Mouse (Mus musculus) CH12.LX (cell line): ENCODE data around the gene Gm45623. TPM values are rescaled to one million over a fixed set of nuclear protein-coding genes. Genes with fewer than 3 reads are reported as not detected.

ENCODE experiments used
- DNase-seq: peaks from one replicate; pipeline ENCODE4 v3.0.0-alpha.2; 2013; ENCODE audit errors: extremely low read depth
- H3K27ac ChIP-seq: 2 replicates; pipeline ENCODE4 v1.5.1; 2012; ENCODE audit warnings: low read depth, mild to moderate bottlenecking, control low read depth, moderate library complexity; ENCODE audit not compliant: insufficient read depth
- H3K27me3 ChIP-seq: replicated peaks from 2 replicates; pipeline ENCODE3; 2012; ENCODE audit warnings: inconsistent platforms
- H3K36me3 ChIP-seq, 2 experiments: replicated peaks in 1 of 2; 2 replicates each; pipeline versions ENCODE3 to v1.6.1; 2012; ENCODE audit warnings: inconsistent platforms in 1 of 2, low read length in 1 of 2, mild to moderate bottlenecking in 1 of 2, mixed read lengths in 1 of 2, moderate library complexity in 1 of 2; ENCODE audit not compliant: control insufficient read depth in 1 of 2, insufficient read depth in 1 of 2
- H3K4me1 ChIP-seq, 2 experiments: 2 replicates each; pipeline ENCODE4 v1.6.1; 2012; ENCODE audit warnings: inconsistent platforms in 1 of 2, moderate library complexity in 1 of 2; ENCODE audit not compliant: insufficient read depth in 2 of 2, control insufficient read depth in 1 of 2
- H3K4me2 ChIP-seq: 2 replicates; pipeline ENCODE4 v1.6.1; 2012; ENCODE audit warnings: low read depth, mild to moderate bottlenecking, control low read depth; ENCODE audit not compliant: poor library complexity, insufficient read depth, severe bottlenecking
- H3K4me3 ChIP-seq, 3 experiments: fragments of 150-350 bp in 1 of 3; sonication (generic) in 1 of 3; replicated peaks in 1 of 3; 2 replicates each; pipeline versions ENCODE3 to v1.5.1; 2011 to 2012; ENCODE audit warnings: low read depth in 2 of 3, low read length in 2 of 3, mild to moderate bottlenecking in 2 of 3, moderate library complexity in 2 of 3, control low read depth in 1 of 3, improper control_type of control experiment in 1 of 3, inconsistent platforms in 1 of 3, mixed read lengths in 1 of 3; ENCODE audit not compliant: poor library complexity in 1 of 3
- H3K79me2 ChIP-seq: replicated peaks from 2 replicates; pipeline ENCODE4 v1.6.1; 2012; ENCODE audit warnings: mild to moderate bottlenecking, moderate library complexity; ENCODE audit not compliant: control insufficient read depth, poor library complexity, insufficient read depth, severe bottlenecking; ENCODE audit errors: extremely low read depth
- H3K9ac ChIP-seq: 2 replicates; pipeline ENCODE4 v1.6.1; 2012; ENCODE audit warnings: low read depth, mild to moderate bottlenecking, control low read depth, moderate library complexity; ENCODE audit not compliant: insufficient read depth
- H3K9me3 ChIP-seq: replicated peaks from 2 replicates; pipeline ENCODE3; 2012; ENCODE audit warnings: low read length, inconsistent platforms, mixed read lengths
- BHLHE40 ChIP-seq: IDR thresholded peaks from 2 replicates; pipeline ENCODE4 v1.6.1; 2011; ENCODE audit warnings: mild to moderate bottlenecking, low read depth, low read length, improper control_type of control experiment
- CHD1 ChIP-seq: IDR thresholded peaks from 2 replicates; pipeline ENCODE4 v1.6.1; 2012; ENCODE audit warnings: low read depth, low read length, improper control_type of control experiment, inconsistent platforms
- CHD2 ChIP-seq: IDR thresholded peaks from 2 replicates; pipeline ENCODE4 v1.6.1; 2011; ENCODE audit warnings: low read length, improper control_type of control experiment
- E2F4 ChIP-seq: IDR thresholded peaks from 2 replicates; pipeline ENCODE4 v1.6.1; 2011; ENCODE audit warnings: low read depth, low read length, improper control_type of control experiment; ENCODE audit not compliant: insufficient replicate concordance
- ELF1 ChIP-seq: IDR thresholded peaks from 2 replicates; pipeline ENCODE4 v1.6.1; 2014; ENCODE audit warnings: low read depth, mild to moderate bottlenecking, inconsistent platforms, low read length, improper control_type of control experiment
- ETS1 ChIP-seq: conservative IDR thresholded peaks from 2 replicates; pipeline ENCODE4 v1.6.1; 2012; ENCODE audit warnings: low read depth, mild to moderate bottlenecking, inconsistent platforms, low read length, improper control_type of control experiment, moderate library complexity
- GABPA ChIP-seq: IDR thresholded peaks from 2 replicates; pipeline ENCODE4 v1.6.1; 2012; ENCODE audit warnings: low read depth, low read length, improper control_type of control experiment, inconsistent platforms; ENCODE audit not compliant: insufficient replicate concordance
- JUN ChIP-seq: IDR thresholded peaks from 2 replicates; pipeline ENCODE4 v1.6.1; 2011; ENCODE audit warnings: low read depth, mild to moderate bottlenecking, low read length, improper control_type of control experiment, moderate library complexity; ENCODE audit not compliant: insufficient read depth
- JUND ChIP-seq: conservative IDR thresholded peaks from 2 replicates; pipeline ENCODE4 v1.6.1; 2011; ENCODE audit warnings: low read depth, low read length, improper control_type of control experiment
- SIN3A ChIP-seq: IDR thresholded peaks from 2 replicates; pipeline ENCODE4 v1.6.1; 2012; ENCODE audit warnings: low read length, improper control_type of control experiment, inconsistent platforms
- TBP ChIP-seq: conservative IDR thresholded peaks from 2 replicates; pipeline ENCODE4 v1.6.1; 2011; ENCODE audit warnings: low read depth, low read length, improper control_type of control experiment
- USF2 ChIP-seq: conservative IDR thresholded peaks from 2 replicates; pipeline ENCODE4 v1.6.1; 2011; ENCODE audit warnings: low read depth, low read length, improper control_type of control experiment
- ZC3H11A ChIP-seq: IDR thresholded peaks from 2 replicates; pipeline ENCODE4 v1.6.1; 2012; ENCODE audit warnings: low read depth, mild to moderate bottlenecking, inconsistent platforms, low read length, improper control_type of control experiment
- ZMIZ1 ChIP-seq: IDR thresholded peaks from 2 replicates; pipeline ENCODE4 v1.6.1; 2012; ENCODE audit warnings: low read depth, mild to moderate bottlenecking, inconsistent platforms, low read length, improper control_type of control experiment
- dilution Hi-C: fragments of 300-500 bp; cut with MboI; formaldehyde crosslinking; loops from 2 replicates; pipeline ENCODE4 v1.14.3; 2020; ENCODE audit warnings: low sequenced_read_pairs; ENCODE audit not compliant: extremely low pct_unique_long_range_greater_than_20kb, extremely low pct_ligation_motif_present
- in situ Hi-C: fragments of 300-500 bp; cut with MboI; formaldehyde crosslinking; loops from 3 replicates; pipeline ENCODE4 v1.14.3; 2019; ENCODE audit warnings: low sequenced_read_pairs, low pct_ligation_motif_present, low pct_unique_long_range_greater_than_20kb, mixed read lengths
- polyA plus RNA-seq: library from polyadenylated mRNA; unstranded; fragments of >175 nt; gene quantifications from 2 replicates; pipeline ENCODE4 v1.2.1, GENCODE M21; 2012; ENCODE audit warnings: low read depth; ENCODE audit not compliant: insufficient read length
- total RNA-seq, 2 experiments: library from RNA; depleted of rRNA; stranded (reverse); fragments of 300-350 nt in 1 of 2; fragments of >200 nt in 1 of 2; gene quantifications; 2 replicates each; pipeline ENCODE4 v1.2.3; 2012 to 2014

Gene Gm45623
- total and polyA plus RNA-seq, 3 experiments: not detected

DNA sequence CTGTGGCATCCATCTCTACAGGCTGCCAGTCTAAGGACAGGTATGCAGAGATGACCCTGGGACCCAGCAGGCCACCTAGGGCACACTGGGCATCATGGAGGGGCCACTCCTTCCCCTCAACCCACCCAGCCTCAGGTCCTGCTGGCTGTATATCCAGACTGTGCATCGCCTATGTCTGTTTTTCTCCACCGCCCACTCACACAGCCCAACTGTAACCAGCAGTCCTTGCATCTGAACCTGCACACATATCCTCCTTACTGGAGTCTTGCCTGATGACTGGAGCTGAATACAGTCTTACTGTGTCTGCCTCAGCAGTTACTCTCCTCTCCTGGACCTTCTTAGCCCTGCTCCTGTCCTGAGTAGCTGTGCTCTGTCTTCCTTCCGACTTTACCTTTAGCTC is 28.1 kb upstream of the Gm45623 start:
- no peak for DNase-seq
- dilution Hi-C loops (no loop called here), in situ Hi-C loops (no loop called here)
- Histone ChIP-seq H3K27me3 (peaks cover 67% of the 10 kb centered on the region), H3K27ac (no peak overlapping the region), H3K9me3 (peaks cover 8% of the 10 kb centered on the region), H3K36me3 (no peaks in the 10 kb centered on the region), H3K9ac (no peak overlapping the region), H3K79me2 (no peaks in the 10 kb centered on the region), H3K4me1 (no peaks in the 10 kb centered on the region), H3K4me3 (no peak overlapping the region), H3K4me2 (no peak overlapping the region)
- TF ChIP-seq ZC3H11A (no peak), ETS1 (no peak), TBP (no peak), JUN (no peak), CHD1 (no peak), USF2 (no peak), GABPA (no peak), CHD2 (no peak), BHLHE40 (no peak), ZMIZ1 (no peak), JUND (no peak)

DNA sequence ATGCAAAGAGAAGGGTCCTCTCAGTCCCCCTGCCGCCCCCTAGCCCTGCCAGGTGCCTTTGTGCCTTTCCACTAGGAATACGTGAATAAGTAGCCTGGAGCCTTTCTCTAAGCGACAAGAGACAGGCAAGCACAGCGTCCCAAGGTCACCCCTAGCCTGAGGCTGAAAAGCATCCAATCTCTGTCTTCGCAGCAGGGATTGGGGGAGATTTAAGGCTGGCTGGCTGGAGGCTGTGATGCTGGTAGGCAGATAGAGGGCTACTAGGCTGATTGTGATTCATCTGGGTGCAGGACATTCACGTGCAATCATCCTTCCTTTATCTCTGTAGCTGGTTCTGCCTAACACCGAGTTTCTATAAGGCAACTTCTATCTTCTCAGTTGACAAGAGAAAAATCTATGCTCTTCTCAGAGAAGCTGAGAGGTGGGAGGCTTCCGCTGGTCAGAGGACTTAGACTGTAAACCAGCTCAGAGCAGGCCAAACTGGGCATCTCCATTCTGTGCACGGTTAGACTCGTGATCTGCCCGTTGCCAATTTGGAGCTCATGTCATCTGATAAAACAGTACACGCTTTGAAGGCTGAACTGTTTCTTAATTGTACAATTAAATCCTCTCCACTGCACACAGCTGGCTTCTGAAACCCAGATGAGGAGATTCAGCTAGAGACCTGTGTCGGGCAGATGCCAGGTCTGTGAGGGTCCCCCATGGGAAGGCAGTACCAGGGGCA is 27.3 kb upstream of the Gm45623 start:
- no peak overlapping the region for H3K27ac ChIP-seq
- peaks cover 63% of the 10 kb centered on the region for H3K27me3 ChIP-seq
- TF ChIP-seq ELF1 (no peak), E2F4 (no peak), SIN3A (no peak)
- H3K4me3 ChIP-seq: no peak overlapping the region
- no peak for DNase-seq
- no peak overlapping the region for H3K4me2 ChIP-seq
- no peak overlapping the region for H3K9ac ChIP-seq
- H3K79me2 ChIP-seq: no peaks in the 10 kb centered on the region
- no peaks in the 10 kb centered on the region for H3K36me3 ChIP-seq
- H3K4me1 ChIP-seq: no peaks in the 10 kb centered on the region
- in situ Hi-C loops (no loop called here), dilution Hi-C loops (no loop called here)
- peaks cover 8% of the 10 kb centered on the region for H3K9me3 ChIP-seq
